Mouse (Mus musculus): ENCODE measurements at regions not wholly inside any gene's neighbourhood (a gene's known extent, or its start where the extent isn't known, plus 50 kb on each side); places are given as distances from the start of the nearest gene placed in this dataset.

GRCm38 (mm10) chr5:64662476-64662875, 140.7 kb upstream of the Klf3 start:
- TF ChIP-seq CTCF (IDR thresholded peaks at IDR 0.05; ENCODE audit: low read depth), result no peak
- H3K36me3 ChIP-seq (ENCODE audit: insufficient read depth), result no peaks in the 10 kb centered on the region
- WGBS, result 26% methylated on average over 7 of the region's 7 CpGs
- no peak for ATAC-seq
- DNase-seq, result no peak
- H3K4me1 ChIP-seq (ENCODE audit: insufficient read depth), result no peaks in the 10 kb centered on the region
- no peak overlapping the region for H3K27ac ChIP-seq (ENCODE audit: low read depth, low read length)
- no peak overlapping the region for H3K9ac ChIP-seq
- no peak overlapping the region for H3K4me3 ChIP-seq (ENCODE audit: low read depth, low read length)
- no peak overlapping the region for H3K4me2 ChIP-seq (ENCODE audit: low read depth)
- no peaks in the 10 kb centered on the region for H3K9me3 ChIP-seq (ENCODE audit: low read length)
- no peaks in the 10 kb centered on the region for H3K27me3 ChIP-seq (ENCODE audit: insufficient read depth, low read length)

GRCm38 (mm10) chr5:64663766-64664165, 139.4 kb upstream of the Klf3 start:
- 54% methylated on average over 1 of the region's 1 CpGs for WGBS
- no peaks in the 10 kb centered on the region for H3K27me3 ChIP-seq (ENCODE audit: insufficient read depth, low read length)
- no peaks in the 10 kb centered on the region for H3K4me1 ChIP-seq (ENCODE audit: insufficient read depth)
- H3K36me3 ChIP-seq (ENCODE audit: insufficient read depth), result no peaks in the 10 kb centered on the region
- ATAC-seq, result no peak
- H3K4me2 ChIP-seq (ENCODE audit: low read depth), result no peak overlapping the region
- H3K4me3 ChIP-seq (ENCODE audit: low read depth, low read length), result no peak overlapping the region
- H3K27ac ChIP-seq (ENCODE audit: low read depth, low read length), result no peak overlapping the region
- no peaks in the 10 kb centered on the region for H3K9me3 ChIP-seq (ENCODE audit: low read length)
- TF ChIP-seq CTCF (IDR thresholded peaks at IDR 0.05; ENCODE audit: low read depth), result no peak
- DNase-seq, result no peak
- H3K9ac ChIP-seq, result no peak overlapping the region

DNA sequence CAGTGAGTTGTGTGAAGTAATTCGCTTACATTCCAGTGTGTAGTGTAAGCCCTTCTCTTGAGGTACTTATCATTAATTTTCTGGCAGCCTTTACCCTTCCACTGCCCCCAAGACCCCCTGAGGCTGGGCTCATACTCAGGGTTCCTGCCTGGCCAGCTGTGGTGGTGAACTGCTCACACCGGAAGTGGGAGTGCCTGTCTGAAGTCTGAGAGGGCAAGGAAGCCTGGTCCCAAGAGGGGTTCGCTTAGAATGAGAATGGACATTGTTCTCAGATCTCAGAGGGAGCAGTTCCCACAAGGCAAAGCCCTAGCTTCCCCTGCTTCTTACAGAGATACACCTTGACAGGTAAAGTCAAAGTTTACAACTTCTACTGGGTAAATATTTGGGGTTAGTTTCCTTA, 138.1 kb upstream of the Klf3 start:
- DNase-seq, result no peak
- TF ChIP-seq CTCF (IDR thresholded peaks at IDR 0.05; ENCODE audit: low read depth), result no peak
- no peak overlapping the region for H3K4me2 ChIP-seq (ENCODE audit: low read depth)

DNA sequence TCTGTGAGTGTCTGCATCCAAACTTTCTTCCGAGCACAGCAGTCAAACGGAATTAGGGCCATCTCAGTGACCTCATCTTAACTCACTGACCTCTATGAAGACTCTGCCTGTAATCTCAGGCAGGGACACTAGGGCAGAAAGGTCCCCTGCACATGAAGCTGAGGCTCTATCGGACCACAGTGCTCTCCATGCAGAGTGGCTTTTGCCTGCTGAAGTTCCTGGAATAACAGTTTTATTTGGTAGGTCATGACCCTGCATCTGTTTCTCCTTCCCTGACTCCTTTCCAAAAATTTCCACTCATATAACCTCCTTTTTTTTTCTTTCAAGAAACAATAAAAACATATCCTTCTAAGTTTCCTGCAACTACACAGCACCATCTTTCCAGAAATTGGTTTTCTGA, 136.9 kb upstream of the Klf3 start:
- Histone ChIP-seq H3K9me3 (ENCODE audit: low read length) (no peaks in the 10 kb centered on the region), H3K27me3 (ENCODE audit: insufficient read depth, low read length) (no peaks in the 10 kb centered on the region), H3K4me1 (ENCODE audit: insufficient read depth) (no peaks in the 10 kb centered on the region), H3K4me3 (ENCODE audit: low read depth, low read length) (no peak overlapping the region), H3K9ac (no peak overlapping the region), H3K36me3 (ENCODE audit: insufficient read depth) (no peaks in the 10 kb centered on the region), H3K27ac (ENCODE audit: low read depth, low read length) (no peak overlapping the region), H3K4me2 (ENCODE audit: low read depth) (no peak overlapping the region)
- TF ChIP-seq CTCF (IDR thresholded peaks at IDR 0.05; ENCODE audit: low read depth), result no peak
- no peak for DNase-seq
- WGBS, result 79% methylated on average over 3 of the region's 3 CpGs
- no peak for ATAC-seq

More for the DNA sequence above, 138.1 kb upstream of the Klf3 start:
- Histone ChIP-seq H3K4me3 (ENCODE audit: low read depth, low read length) (no peak overlapping the region), H3K9ac (no peak overlapping the region), H3K27ac (ENCODE audit: low read depth, low read length) (no peak overlapping the region), H3K9me3 (ENCODE audit: low read length) (no peaks in the 10 kb centered on the region), H3K36me3 (ENCODE audit: insufficient read depth) (no peaks in the 10 kb centered on the region), H3K4me1 (ENCODE audit: insufficient read depth) (no peaks in the 10 kb centered on the region), H3K27me3 (ENCODE audit: insufficient read depth, low read length) (no peaks in the 10 kb centered on the region)
- 74% methylated on average over 3 of the region's 3 CpGs for WGBS
- ATAC-seq, result no peak

DNA sequence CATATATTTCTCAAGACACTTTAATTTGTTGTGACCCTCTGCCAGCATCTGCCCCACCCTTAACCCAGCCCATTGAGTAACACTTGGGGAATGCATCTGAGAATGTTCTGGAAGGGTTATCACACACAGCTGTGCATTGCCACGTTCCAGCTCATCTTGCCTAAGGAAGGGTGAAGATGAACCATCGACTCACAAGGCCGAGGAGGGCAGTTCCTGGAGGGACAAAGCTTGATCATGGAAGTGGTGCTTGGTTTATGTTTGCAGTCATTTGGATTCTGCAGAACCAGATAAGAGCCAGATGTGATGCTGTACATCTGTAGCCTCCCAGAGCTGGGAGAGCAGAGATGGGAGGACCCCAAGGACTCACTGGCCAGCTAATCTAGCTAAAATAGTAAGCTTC, 136.1 kb upstream of the Klf3 start:
- no peaks in the 10 kb centered on the region for H3K36me3 ChIP-seq (ENCODE audit: insufficient read depth)
- no peak for TF ChIP-seq CTCF (IDR thresholded peaks at IDR 0.05; ENCODE audit: low read depth)
- 91% methylated on average over 3 of the region's 3 CpGs for WGBS
- no peaks in the 10 kb centered on the region for H3K9me3 ChIP-seq (ENCODE audit: low read length)
- H3K4me3 ChIP-seq (ENCODE audit: low read depth, low read length), result no peak overlapping the region
- no peaks in the 10 kb centered on the region for H3K27me3 ChIP-seq (ENCODE audit: insufficient read depth, low read length)
- ATAC-seq (no peak), DNase-seq (no peak)
- no peak overlapping the region for H3K4me2 ChIP-seq (ENCODE audit: low read depth)
- no peaks in the 10 kb centered on the region for H3K4me1 ChIP-seq (ENCODE audit: insufficient read depth)
- no peak overlapping the region for H3K27ac ChIP-seq (ENCODE audit: low read depth, low read length)
- H3K9ac ChIP-seq, result no peak overlapping the region

GRCm38 (mm10) chr5:64673861-64674260, 129.3 kb upstream of the Klf3 start:
- Histone ChIP-seq H3K27me3 (ENCODE audit: insufficient read depth, low read length) (no peaks in the 10 kb centered on the region), H3K4me1 (ENCODE audit: insufficient read depth) (no peaks in the 10 kb centered on the region), H3K36me3 (ENCODE audit: insufficient read depth) (no peaks in the 10 kb centered on the region), H3K4me3 (ENCODE audit: low read depth, low read length) (no peak overlapping the region), H3K4me2 (ENCODE audit: low read depth) (no peak overlapping the region), H3K9ac (no peak overlapping the region), H3K27ac (ENCODE audit: low read depth, low read length) (no peak overlapping the region), H3K9me3 (ENCODE audit: low read length) (no peaks in the 10 kb centered on the region)
- WGBS, result 92% methylated on average over 2 of the region's 2 CpGs
- DNase-seq (no peak), ATAC-seq (no peak)
- no peak for TF ChIP-seq CTCF (IDR thresholded peaks at IDR 0.05; ENCODE audit: low read depth)

DNA sequence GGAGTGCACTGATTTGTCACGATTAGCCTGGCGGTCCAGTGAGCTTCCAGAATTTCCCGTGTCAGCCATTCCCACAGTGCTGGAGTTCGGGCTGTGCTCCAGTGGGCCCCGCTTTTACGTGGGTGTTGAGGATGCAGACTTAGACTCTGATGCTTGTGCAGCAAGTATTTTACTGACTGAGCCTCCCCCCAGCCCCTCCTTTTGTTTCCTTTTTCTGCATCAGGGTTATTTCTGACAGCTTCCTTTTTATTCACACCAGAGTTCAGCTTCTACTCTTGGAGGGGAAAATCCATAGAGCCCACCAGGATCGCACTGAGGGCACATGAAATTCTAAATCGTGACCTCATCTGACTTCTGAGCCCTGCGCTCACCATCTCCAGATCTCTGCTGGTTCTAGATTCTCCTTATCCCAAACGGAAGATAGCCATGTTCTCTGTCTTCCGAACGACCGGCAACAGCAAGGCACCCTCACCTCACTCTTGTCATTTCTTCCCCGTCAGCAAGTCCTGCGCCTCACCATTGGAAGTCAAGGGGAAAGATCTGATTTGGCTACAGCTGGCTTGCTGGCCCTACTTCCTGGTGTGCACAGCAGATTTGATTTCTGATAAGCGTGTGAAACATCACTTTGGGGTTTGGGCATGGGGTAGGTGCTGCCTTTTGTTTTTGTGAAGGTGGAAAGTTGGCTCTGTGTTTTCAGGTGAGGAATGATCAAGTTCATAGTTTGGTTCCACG, 126.8 kb upstream of the Klf3 start:
- Histone ChIP-seq H3K9ac (no peak overlapping the region), H3K36me3 (ENCODE audit: insufficient read depth) (no peaks in the 10 kb centered on the region), H3K4me1 (ENCODE audit: insufficient read depth) (no peaks in the 10 kb centered on the region), H3K9me3 (ENCODE audit: low read length) (no peaks in the 10 kb centered on the region), H3K27ac (ENCODE audit: low read depth, low read length) (no peak overlapping the region), H3K27me3 (ENCODE audit: insufficient read depth, low read length) (no peaks in the 10 kb centered on the region), H3K4me3 (ENCODE audit: low read depth, low read length) (no peak overlapping the region), H3K4me2 (ENCODE audit: low read depth) (no peak overlapping the region)
- DNase-seq, result no peak
- ATAC-seq, result no peak
- no peak for TF ChIP-seq CTCF (IDR thresholded peaks at IDR 0.05; ENCODE audit: low read depth)
- WGBS, result 93% methylated on average over 17 of the region's 17 CpGs

All from forebrain, postnatal 0 days (tissue).